Mouse (Mus musculus) cerebellum, adult 11-12 months (tissue): ENCODE measurements around the gene Stard8.
"Not testable (repeated sequence)": the region's sequence is repeated elsewhere in the genome, so short reads cannot be mapped to it uniquely, and the experiment has no call there.

ENCODE experiments used
- DNase-seq: peaks from one replicate; pipeline ENCODE4 v3.0.0; 2022

Stard8 gene

GRCm38 (mm10) chrX:99003046-99003445, at the start of gene Stard8:
Gene Stard8 (plus strand): TSS chrX:99003248.
- no peak for DNase-seq

GRCm38 (mm10) chrX:98953941-98954340, 49.1 kb upstream of the Stard8 start:
- DNase-seq = peak; percentile 12

GRCm38 (mm10) chrX:98958287-98958686, 44.8 kb upstream of the Stard8 start:
- no peak for DNase-seq

- DNase-seq = no peak
These were observed 44.0 kb upstream of the Stard8 start for GRCm38 (mm10) chrX:98959050-98959449.

- DNase-seq = no peak
These were observed 39.3 kb upstream of the Stard8 start for GRCm38 (mm10) chrX:98963742-98964141.

- no peak for DNase-seq
These were observed 38.5 kb upstream of the Stard8 start for GRCm38 (mm10) chrX:98964513-98964912.

- not testable (repeated sequence) for DNase-seq
These were observed 16.4 kb upstream of the Stard8 start for GRCm38 (mm10) chrX:98986611-98987010.

GRCm38 (mm10) chrX:98989574-98989973, 13.5 kb upstream of the Stard8 start:
- no peak for DNase-seq

- DNase-seq = no peak
These were observed 983 bp upstream of the Stard8 start for GRCm38 (mm10) chrX:99002065-99002464.

GRCm38 (mm10) chrX:99010581-99010980, 7.5 kb downstream of the Stard8 start:
- no peak for DNase-seq

- no peak for DNase-seq
These were observed 8.2 kb downstream of the Stard8 start for GRCm38 (mm10) chrX:99011281-99011680.

GRCm38 (mm10) chrX:99012486-99012885, 9.4 kb downstream of the Stard8 start:
- no peak for DNase-seq

GRCm38 (mm10) chrX:99015705-99016104, 12.7 kb downstream of the Stard8 start:
- no peak for DNase-seq

GRCm38 (mm10) chrX:99016987-99017386, 13.9 kb downstream of the Stard8 start:
- no peak for DNase-seq

- DNase-seq = no peak
These were observed 14.8 kb downstream of the Stard8 start for GRCm38 (mm10) chrX:99017874-99018273.

- DNase-seq = no peak
These were observed 16.3 kb downstream of the Stard8 start for GRCm38 (mm10) chrX:99019303-99019702.

GRCm38 (mm10) chrX:99020215-99020614, 17.2 kb downstream of the Stard8 start:
- DNase-seq = no peak

GRCm38 (mm10) chrX:99021593-99021992, 18.5 kb downstream of the Stard8 start:
- DNase-seq = no peak

- DNase-seq = no peak
These were observed 20.9 kb downstream of the Stard8 start for GRCm38 (mm10) chrX:99023951-99024350.

GRCm38 (mm10) chrX:99035407-99035806, 32.4 kb downstream of the Stard8 start:
- DNase-seq = no peak

- peak; percentile 32 for DNase-seq
These were observed 39.5 kb downstream of the Stard8 start for GRCm38 (mm10) chrX:99042451-99042951.

GRCm38 (mm10) chrX:99043275-99043674, 40.2 kb downstream of the Stard8 start:
- no peak for DNase-seq

- DNase-seq = no peak
These were observed 40.7 kb downstream of the Stard8 start for GRCm38 (mm10) chrX:99043739-99044138.

- DNase-seq = no peak
These were observed 42.3 kb downstream of the Stard8 start for GRCm38 (mm10) chrX:99045315-99045714.

GRCm38 (mm10) chrX:99046360-99047055, 43.5 kb downstream of the Stard8 start:
- no peak for DNase-seq
